Mouse (Mus musculus) C2C12 (cell line): ENCODE measurements around the gene Hmox1. TPM values are rescaled to one million over a fixed set of nuclear protein-coding genes. Genes with fewer than 3 reads are reported as not detected.

Experiments
- H3K27me3 ChIP-seq: one replicate; pipeline ENCODE4 v1.6.1; 2011; ENCODE audit not compliant: control insufficient read depth, insufficient read depth, insufficient read length
- H3K36me3 ChIP-seq: one replicate; pipeline ENCODE4 v1.6.1; 2011; ENCODE audit not compliant: control insufficient read depth, insufficient read depth
- H3K4me3 ChIP-seq: one replicate; pipeline ENCODE4 v1.5.1; 2011; ENCODE audit warnings: mild to moderate bottlenecking, control low read depth; ENCODE audit not compliant: poor library complexity, insufficient read depth, severe bottlenecking
- H3K79me2 ChIP-seq: one replicate; pipeline ENCODE4 v1.6.1; 2011; ENCODE audit not compliant: control insufficient read depth, insufficient read depth
- H3K79me3 ChIP-seq: one replicate; pipeline ENCODE4 v1.6.1; 2011; ENCODE audit warnings: low read depth, control low read depth
- H3ac ChIP-seq: one replicate; pipeline ENCODE3; 2011; ENCODE audit warnings: low read depth; ENCODE audit not compliant: control insufficient read depth, insufficient read length
- CEBPB ChIP-seq: IDR thresholded peaks from one replicate; pipeline ENCODE4 v1.6.1; 2011; ENCODE audit warnings: low read depth, mild to moderate bottlenecking, control low read depth, moderate library complexity
- CTCF ChIP-seq: IDR thresholded peaks from one replicate; pipeline ENCODE4 v1.5.1; 2011; ENCODE audit not compliant: control insufficient read depth, insufficient read depth, insufficient read length
- FOSL1 ChIP-seq: IDR thresholded peaks from one replicate; pipeline ENCODE4 v1.8.0; 2011; ENCODE audit warnings: mild to moderate bottlenecking, low read length; ENCODE audit not compliant: poor library complexity, insufficient read depth, severe bottlenecking
- MAX ChIP-seq: IDR thresholded peaks from one replicate; pipeline ENCODE4 v1.6.1; 2011; ENCODE audit warnings: mild to moderate bottlenecking, control low read depth
- MYOD1 ChIP-seq: IDR thresholded peaks from one replicate; pipeline ENCODE4 v1.6.1; 2011; ENCODE audit warnings: low read depth; ENCODE audit not compliant: control insufficient read depth, insufficient read length
- MYOG ChIP-seq: IDR thresholded peaks from one replicate; pipeline ENCODE4 v1.6.1; 2011; ENCODE audit not compliant: control insufficient read depth, insufficient read length; ENCODE audit errors: extremely low read depth
- USF1 ChIP-seq: IDR thresholded peaks from one replicate; pipeline ENCODE4 v1.6.1; 2011; ENCODE audit warnings: low read depth, mild to moderate bottlenecking, control low read depth, moderate library complexity
- polyA plus RNA-seq: library from polyadenylated mRNA; unstranded; fragments of >200 nt; fragmentation: generic; extraction: Trizol; gene quantifications from one replicate; pipeline ENCODE4 v1.2.1, GENCODE M21; 2012; ENCODE audit warnings: missing spikeins

The Hmox1 gene
- polyA plus RNA-seq, 1 experiment, result 248 TPM

GRCm38 (mm10) chr8:75060022-75060421, 33.4 kb upstream of the Hmox1 start:
- Histone ChIP-seq H3K4me3 (no peak overlapping the region), H3K36me3 (no peaks in the 10 kb centered on the region)

GRCm38 (mm10) chr8:75060815-75061214, 32.6 kb upstream of the Hmox1 start:
- Histone ChIP-seq H3K36me3 (no peaks in the 10 kb centered on the region), H3K4me3 (no peak overlapping the region), H3K27me3 (no peaks in the 10 kb centered on the region), H3ac (no peak overlapping the region), H3K79me2 (no peaks in the 10 kb centered on the region), H3K79me3 (no peaks in the 10 kb centered on the region)
- TF ChIP-seq MYOD1 (no peak), CEBPB (no peak), CTCF (no peak), USF1 (no peak), MAX (no peak), MYOG (no peak), FOSL1 (no peak)

More at GRCm38 (mm10) chr8:75060022-75060421, 33.4 kb upstream of the Hmox1 start:
- Histone ChIP-seq H3K79me3 (no peaks in the 10 kb centered on the region), H3ac (no peak overlapping the region), H3K79me2 (no peaks in the 10 kb centered on the region), H3K27me3 (no peaks in the 10 kb centered on the region)
- TF ChIP-seq USF1 (no peak), CEBPB (no peak), CTCF (no peak), FOSL1 (no peak), MYOD1 (no peak), MAX (no peak), MYOG (no peak)

GRCm38 (mm10) chr8:75063290-75063689, 30.1 kb upstream of the Hmox1 start:
- H3K27me3 ChIP-seq, result no peaks in the 10 kb centered on the region
- H3ac ChIP-seq, result no peak overlapping the region
- no peaks in the 10 kb centered on the region for H3K79me2 ChIP-seq
- no peaks in the 10 kb centered on the region for H3K79me3 ChIP-seq
- no peak overlapping the region for H3K4me3 ChIP-seq
- H3K36me3 ChIP-seq, result no peaks in the 10 kb centered on the region
- TF ChIP-seq CEBPB, result no peak
- no peak for TF ChIP-seq CTCF
- TF ChIP-seq MAX, result no peak
- no peak for TF ChIP-seq FOSL1
- TF ChIP-seq MYOD1, result no peak
- no peak for TF ChIP-seq USF1
- no peak for TF ChIP-seq MYOG

GRCm38 (mm10) chr8:75064790-75065189, 28.6 kb upstream of the Hmox1 start:
- Histone ChIP-seq H3K4me3 (no peak overlapping the region), H3K79me2 (no peaks in the 10 kb centered on the region), H3K79me3 (no peaks in the 10 kb centered on the region), H3ac (no peak overlapping the region), H3K36me3 (no peaks in the 10 kb centered on the region), H3K27me3 (no peaks in the 10 kb centered on the region)
- TF ChIP-seq USF1, result no peak
- no peak for TF ChIP-seq MYOD1
- no peak for TF ChIP-seq MYOG
- TF ChIP-seq CEBPB, result no peak

- H3K79me2 ChIP-seq, result no peaks in the 10 kb centered on the region
- no peak overlapping the region for H3K4me3 ChIP-seq
- H3K27me3 ChIP-seq, result no peaks in the 10 kb centered on the region
- TF ChIP-seq CTCF (no peak), MYOD1 (no peak), CEBPB (no peak), MYOG (no peak), MAX (no peak), USF1 (no peak), FOSL1 (no peak)
- H3ac ChIP-seq, result no peak overlapping the region
- H3K36me3 ChIP-seq, result no peaks in the 10 kb centered on the region
- H3K79me3 ChIP-seq, result no peaks in the 10 kb centered on the region
These were observed 26.1 kb upstream of the Hmox1 start for GRCm38 (mm10) chr8:75067287-75067686.

- Histone ChIP-seq H3K27me3 (no peaks in the 10 kb centered on the region), H3K79me3 (no peaks in the 10 kb centered on the region), H3K79me2 (no peaks in the 10 kb centered on the region), H3K4me3 (no peak overlapping the region), H3K36me3 (no peaks in the 10 kb centered on the region), H3ac (no peak overlapping the region)
- TF ChIP-seq CTCF, result no peak
- TF ChIP-seq FOSL1, result no peak
These were observed 23.1 kb upstream of the Hmox1 start for GRCm38 (mm10) chr8:75070297-75070696.
